Mouse (Mus musculus) hindlimb bud, embryonic 11.5 days (tissue): Measurements from ENCODE around the gene Gm6871.
"Not testable (repeated sequence)": the region's sequence is repeated elsewhere in the genome, so short reads cannot be mapped to it uniquely, and the experiment has no call there.

ENCODE experiments used
- DNase-seq: peaks from one replicate; pipeline ENCODE4 v3.0.0-alpha.2; 2012; ENCODE audit warnings: low read depth, low spot score; ENCODE audit errors: extremely low spot score

Gene Gm6871

DNA sequence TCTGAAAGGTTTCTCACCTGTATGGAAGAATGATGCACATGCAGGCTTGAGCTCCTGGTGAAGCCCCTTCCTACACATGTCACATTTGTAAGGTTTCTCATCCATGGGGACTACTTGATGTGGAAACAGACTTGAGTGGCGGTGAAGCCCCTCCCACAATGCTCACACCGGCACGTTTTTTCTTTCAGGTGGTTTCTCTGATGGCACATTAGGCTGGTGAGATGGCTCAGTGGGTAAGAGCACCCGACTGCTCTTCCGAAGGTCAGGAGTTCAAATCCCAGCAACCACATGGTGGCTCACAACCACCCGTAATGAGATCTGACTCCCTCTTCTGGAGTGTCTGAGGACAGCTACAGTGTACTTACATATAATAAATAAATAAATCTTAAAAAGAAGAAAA is at the start of gene Gm6871:
Gene Gm6871 (minus strand): TSS at position 101 of the 400 bp plus-strand sequence.
- not testable (repeated sequence) for DNase-seq

DNA sequence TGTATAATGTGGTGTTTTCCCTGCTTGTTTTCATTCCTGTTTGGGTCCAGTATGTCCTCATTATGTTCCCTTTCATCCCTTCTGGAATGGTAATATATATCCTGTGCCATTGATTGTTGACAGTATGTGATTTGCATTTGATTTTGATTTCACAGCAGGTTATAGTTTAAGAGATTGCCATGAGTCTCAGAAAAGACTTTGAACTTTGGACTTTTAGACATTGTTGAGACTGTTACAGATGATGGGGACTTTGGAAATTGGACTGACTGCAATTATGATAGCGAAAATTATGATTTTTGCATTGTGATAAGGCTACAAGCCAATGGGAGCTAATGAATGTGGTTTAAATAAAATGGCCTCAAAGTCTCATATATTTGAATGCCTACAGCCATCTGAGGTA is 42.8 kb upstream of the Gm6871 start:
- not testable (repeated sequence) for DNase-seq

- DNase-seq = no peak
Observed at GRCm38 (mm10) chr7:41611654-41612053, 38.2 kb upstream of the Gm6871 start.

DNA sequence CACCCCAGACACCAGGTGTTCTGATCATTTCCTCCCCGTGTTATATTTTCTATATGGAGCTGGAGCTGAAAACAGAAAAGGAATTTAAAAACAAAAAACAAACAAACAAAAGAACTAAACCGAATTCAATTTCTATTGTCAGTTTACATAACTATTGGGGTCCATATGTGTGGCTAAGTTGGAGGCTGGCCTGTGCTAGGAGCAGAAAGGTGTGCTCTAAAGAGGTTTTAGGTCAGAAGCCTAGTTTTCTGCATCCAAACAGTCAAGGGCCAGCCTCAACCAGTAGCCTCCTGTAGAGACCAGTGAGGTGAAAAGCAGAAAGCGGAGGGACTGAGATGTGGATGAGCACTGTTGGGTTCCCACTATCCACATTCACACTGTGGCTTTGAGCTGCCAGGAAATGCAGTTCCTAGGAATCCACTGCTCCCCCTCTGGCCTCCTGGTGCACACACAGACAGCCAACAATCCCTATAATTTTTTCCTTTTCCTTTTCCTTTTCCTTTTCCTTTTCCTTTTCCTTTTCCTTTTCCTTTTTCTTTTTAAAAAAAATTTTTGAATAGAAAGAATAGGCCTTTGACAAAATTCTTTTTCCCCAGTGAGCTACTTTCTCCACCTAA is 26.6 kb upstream of the Gm6871 start:
- DNase-seq = no peak

DNA sequence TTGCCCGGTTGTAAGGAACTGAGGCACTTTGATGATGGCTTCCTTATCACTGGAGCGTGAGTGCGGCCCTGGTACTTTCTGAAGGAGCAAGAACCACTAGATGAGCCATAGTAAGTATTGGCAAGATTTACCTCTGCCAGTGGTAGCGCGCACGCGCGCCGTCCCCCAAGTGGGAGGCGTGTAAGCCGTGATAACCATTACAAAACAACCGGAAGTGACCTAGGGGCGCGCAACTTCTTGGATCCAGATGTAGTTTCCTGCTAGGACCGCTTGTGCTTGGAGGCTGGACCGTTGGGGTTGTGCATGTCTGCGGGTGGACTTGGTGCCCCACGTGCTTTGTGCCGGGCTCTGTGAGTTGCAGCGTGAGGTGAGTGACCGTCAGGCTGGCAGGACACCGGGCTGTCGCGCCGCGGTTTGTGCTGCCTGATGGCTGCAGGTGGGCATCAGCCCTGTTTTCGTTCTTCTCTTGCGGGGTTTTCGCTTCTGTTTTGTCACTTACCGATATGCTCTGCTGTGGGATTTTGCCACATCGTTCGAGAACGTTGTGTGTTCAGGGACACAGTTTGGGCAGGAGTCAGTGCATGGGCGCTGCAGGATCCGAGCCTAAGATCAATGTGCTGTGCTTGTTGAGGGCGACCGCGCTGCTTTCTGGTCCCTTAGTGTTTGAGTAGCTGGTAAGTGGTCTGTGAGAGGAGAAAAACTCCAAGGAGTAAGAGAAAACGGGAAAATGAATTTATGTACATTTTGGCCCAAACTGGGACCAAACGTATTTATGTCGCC is 25.8 kb upstream of the Gm6871 start, which contains the start of gene 2610021A01Rik:
Gene 2610021A01Rik (plus strand): TSS at position 197 of the 780 bp plus-strand sequence.
- DNase-seq = peak; percentile 63

GRCm38 (mm10) chr7:41598615-41599014 is 25.2 kb upstream of the Gm6871 start:
- no peak for DNase-seq

GRCm38 (mm10) chr7:41587831-41588230 is 14.4 kb upstream of the Gm6871 start:
- DNase-seq = not testable (repeated sequence)

DNA sequence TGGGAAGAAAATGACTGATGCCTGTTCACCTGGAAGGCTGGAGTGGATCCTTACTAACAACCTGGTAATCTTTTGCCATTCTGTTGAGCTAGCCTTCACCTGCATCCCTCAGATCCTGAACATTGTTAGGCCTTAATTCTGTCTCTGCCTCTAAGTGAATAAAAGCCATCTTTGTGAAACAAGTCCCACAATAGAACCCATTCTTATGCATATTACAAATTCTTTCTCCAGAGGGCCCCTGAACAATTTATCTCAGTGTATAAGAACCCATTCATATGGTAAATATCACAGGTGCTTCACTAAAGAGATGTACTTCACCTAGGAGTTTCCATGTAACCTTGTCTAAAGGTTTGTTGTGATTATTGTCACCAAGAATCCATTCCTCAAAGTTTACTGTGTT is 8.6 kb upstream of the Gm6871 start:
- DNase-seq = no peak

DNA sequence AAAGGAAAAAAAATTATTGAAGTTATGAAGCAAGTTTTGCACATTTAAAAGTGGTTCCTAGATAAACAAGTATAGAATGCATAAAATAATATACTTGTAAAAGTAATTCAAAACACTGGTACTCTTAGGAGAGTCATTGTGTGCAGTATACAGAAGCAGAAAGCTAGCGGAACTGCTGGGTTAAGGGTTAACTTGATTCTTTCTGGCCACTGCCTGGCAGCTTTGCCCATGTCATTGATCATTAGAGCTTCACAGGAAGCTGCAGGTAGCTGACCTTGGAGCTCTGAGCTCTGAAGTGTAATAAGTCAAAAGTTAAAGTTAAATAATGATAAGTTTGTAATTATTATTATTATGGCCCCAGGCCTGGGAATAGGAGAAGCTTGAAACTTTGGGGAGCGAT is 4.5 kb upstream of the Gm6871 start:
- no peak for DNase-seq

GRCm38 (mm10) chr7:41560681-41561080 is 12.8 kb downstream of the Gm6871 start:
- no peak for DNase-seq

DNA sequence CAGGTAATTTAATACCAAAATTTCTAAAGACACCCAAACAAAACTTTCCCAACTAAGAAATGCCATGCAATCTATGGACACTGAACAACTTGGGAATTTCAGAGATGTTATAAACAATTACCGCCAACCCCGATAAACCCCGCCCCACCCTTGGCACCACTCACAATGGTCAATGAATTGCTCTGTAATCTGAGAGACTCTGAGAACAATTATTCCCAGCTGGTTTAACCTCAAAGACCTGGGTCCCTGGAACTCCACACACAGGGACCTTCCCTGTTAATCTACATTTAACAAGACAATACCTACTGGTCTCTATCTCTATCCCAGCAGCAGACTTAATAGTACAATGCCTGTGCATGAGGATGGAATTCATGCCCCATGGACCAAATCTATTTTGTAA is 60.8 kb downstream of the Gm6871 start:
- no peak for DNase-seq

DNA sequence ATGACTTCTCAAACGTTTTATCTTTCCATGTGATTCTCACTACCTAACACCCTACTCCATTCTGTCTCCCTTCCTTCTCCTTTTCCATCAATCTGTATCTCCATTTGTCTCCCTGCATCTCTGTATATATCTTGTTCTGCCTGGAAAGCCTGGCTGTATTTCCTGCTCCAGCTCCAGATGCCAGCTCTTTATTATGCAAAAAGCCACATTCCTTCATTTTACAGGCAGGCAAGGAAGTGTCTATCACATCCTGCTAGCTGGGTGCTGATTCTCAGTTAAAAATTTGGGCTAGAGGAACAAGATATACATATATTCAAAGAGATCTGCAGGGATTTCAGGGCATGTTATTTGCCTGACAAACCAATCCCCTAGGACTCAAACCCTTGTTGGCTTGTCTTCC is 61.3 kb downstream of the Gm6871 start:
- no peak for DNase-seq

GRCm38 (mm10) chr7:41502402-41502801 is 71.1 kb downstream of the Gm6871 start:
- no peak for DNase-seq

- DNase-seq = no peak
Observed at GRCm38 (mm10) chr7:41500151-41500934, 73.1 kb downstream of the Gm6871 start.

GRCm38 (mm10) chr7:41499389-41500049 is 73.9 kb downstream of the Gm6871 start, which contains the start of the genes Gm20449 and AW146154:
TSS of gene Gm20449 (minus strand) at chr7:41499417.
TSS of gene AW146154 (minus strand) at chr7:41499890.
- peak; percentile 75 for DNase-seq

- DNase-seq = not testable (repeated sequence)
Observed at GRCm38 (mm10) chr7:41499018-41499388, 74.5 kb downstream of the Gm6871 start.

- not testable (repeated sequence) for DNase-seq
Observed at GRCm38 (mm10) chr7:41498464-41498863, 75.0 kb downstream of the Gm6871 start.

DNA sequence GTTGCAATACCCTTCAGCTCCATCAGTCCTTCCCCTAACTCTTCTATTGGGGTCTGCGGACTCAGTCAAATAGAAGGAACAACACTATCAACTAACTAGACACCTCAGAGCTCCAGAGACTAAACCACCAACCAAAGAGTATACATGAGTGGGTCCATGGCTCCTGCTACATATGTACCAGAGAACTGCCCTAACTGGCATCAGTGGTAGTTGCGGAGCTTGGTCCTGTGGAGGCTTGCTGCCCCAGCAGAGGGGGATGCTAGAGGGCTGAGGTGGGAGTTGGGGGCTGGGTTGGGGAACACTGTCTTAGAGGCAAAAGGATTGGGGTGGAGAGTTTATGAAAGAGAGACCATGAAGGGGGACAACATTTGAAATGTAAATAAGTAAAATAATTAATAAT is 75.6 kb downstream of the Gm6871 start:
- DNase-seq = no peak
